Mouse (Mus musculus): ENCODE data around the gene Wipi1. TPM values are rescaled to one million over a fixed set of nuclear protein-coding genes. Genes with fewer than 3 reads are reported as not detected.
"Not testable (repeated sequence)": the region's sequence is repeated elsewhere in the genome, so short reads cannot be mapped to it uniquely, and the experiment has no call there.

Wipi1 gene
- polyA plus RNA-seq (2016; fragmentation: Nextera tagmentation; extraction: Ambion mirVana), result 40.6 and 41.0 TPM in 2 replicates

GRCm38 (mm10) chr11:109611303-109612149 lies at the start of gene Wipi1:
TSS of gene Wipi1 (minus strand) at chr11:109611967.
- 1% methylated on average over 57 of the region's 58 CpGs for WGBS
- peak; percentile 96 for ATAC-seq (ENCODE audit: insufficient number of reproducible peaks, insufficient read depth, low FRiP score, low TSS enrichment, low read depth)
- peak within 1 kb of the TSS; percentile 80 for H3K4me2 ChIP-seq

GRCm38 (mm10) chr11:109660526-109660925 lies 48.8 kb upstream of the Wipi1 start:
- H3K36me3 ChIP-seq, result peaks cover 95% of the 10 kb centered on the region
- 94% methylated on average over 8 of the region's 8 CpGs for WGBS
- H3K27ac ChIP-seq; H3K4me1 ChIP-seq (replicated peaks); H3K9me3 ChIP-seq; H3K4me3 ChIP-seq (replicated peaks); H3K9ac ChIP-seq (replicated peaks); H3K4me2 ChIP-seq; H3K27me3 ChIP-seq; ATAC-seq (ENCODE audit: insufficient number of reproducible peaks, insufficient read depth, low FRiP score, low TSS enrichment, low read depth): not testable (repeated sequence)

More at GRCm38 (mm10) chr11:109611303-109612149, at the start of gene Wipi1:
- Histone ChIP-seq H3K9ac (replicated peaks) (peak within 1 kb of the TSS; percentile 78), H3K36me3 (no peaks in the 10 kb centered on the region), H3K27ac (peak within 1 kb of the TSS; percentile 87), H3K4me1 (replicated peaks) (peaks cover 14% of the 10 kb centered on the region), H3K4me3 (replicated peaks) (peak within 1 kb of the TSS; percentile 79), H3K27me3 (no peaks in the 10 kb centered on the region), H3K9me3 (no peaks in the 10 kb centered on the region)

- H3K27me3 ChIP-seq, result no peaks in the 10 kb centered on the region
- no peak overlapping the region for H3K27ac ChIP-seq
- H3K9me3 ChIP-seq, result no peaks in the 10 kb centered on the region
- no peak overlapping the region for H3K9ac ChIP-seq (replicated peaks)
- WGBS, result 90% methylated on average over 7 of the region's 7 CpGs
- no peak overlapping the region for H3K4me2 ChIP-seq
- ATAC-seq (ENCODE audit: insufficient number of reproducible peaks, insufficient read depth, low FRiP score, low TSS enrichment, low read depth), result no peak
- H3K4me1 ChIP-seq (replicated peaks), result peaks cover 19% of the 10 kb centered on the region
- no peak overlapping the region for H3K4me3 ChIP-seq (replicated peaks)
- H3K36me3 ChIP-seq, result peaks cover 78% of the 10 kb centered on the region
Measured at GRCm38 (mm10) chr11:109656232-109656631, 44.5 kb upstream of the Wipi1 start.

- WGBS, result 87% methylated on average over 6 of the region's 6 CpGs
- Histone ChIP-seq H3K27me3 (no peaks in the 10 kb centered on the region), H3K4me2 (no peak overlapping the region), H3K4me1 (replicated peaks) (peaks cover 24% of the 10 kb centered on the region), H3K36me3 (peaks cover 61% of the 10 kb centered on the region), H3K4me3 (replicated peaks) (no peak overlapping the region), H3K9me3 (no peaks in the 10 kb centered on the region), H3K9ac (replicated peaks) (no peak overlapping the region), H3K27ac (no peak overlapping the region)
- ATAC-seq (ENCODE audit: insufficient number of reproducible peaks, insufficient read depth, low FRiP score, low TSS enrichment, low read depth), result no peak
Measured at GRCm38 (mm10) chr11:109654581-109654980, 42.8 kb upstream of the Wipi1 start.

GRCm38 (mm10) chr11:109653201-109653600 lies 41.4 kb upstream of the Wipi1 start:
- H3K4me1 ChIP-seq (replicated peaks), result peaks cover 31% of the 10 kb centered on the region
- H3K27ac ChIP-seq, result no peak overlapping the region
- peaks cover 50% of the 10 kb centered on the region for H3K36me3 ChIP-seq
- H3K4me2 ChIP-seq, result peak overlapping the region; percentile 91
- H3K27me3 ChIP-seq, result peaks cover 4% of the 10 kb centered on the region; the same call in 1 of the 2 replicates
- H3K9ac ChIP-seq (replicated peaks), result no peak overlapping the region
- no peak overlapping the region; the same call in 1 of the 2 replicates for H3K4me3 ChIP-seq (replicated peaks)
- no peak for ATAC-seq (ENCODE audit: insufficient number of reproducible peaks, insufficient read depth, low FRiP score, low TSS enrichment, low read depth)
- no peaks in the 10 kb centered on the region for H3K9me3 ChIP-seq
- 81% methylated on average over 8 of the region's 8 CpGs for WGBS

- Histone ChIP-seq H3K4me1 (replicated peaks) (peaks cover 31% of the 10 kb centered on the region), H3K4me2 (peak overlapping the region; percentile 91), H3K36me3 (peaks cover 43% of the 10 kb centered on the region), H3K4me3 (replicated peaks) (peak overlapping the region; percentile 80), H3K27me3 (peaks cover 4% of the 10 kb centered on the region; the same call in 1 of the 2 replicates), H3K9me3 (no peaks in the 10 kb centered on the region), H3K27ac (no peak overlapping the region), H3K9ac (replicated peaks) (0 out of 2 replicates have a peak overlapping the region, but pooled peaks have one; percentile 3)
- WGBS, result 76% methylated on average over 6 of the region's 6 CpGs
- no peak for ATAC-seq (ENCODE audit: insufficient number of reproducible peaks, insufficient read depth, low FRiP score, low TSS enrichment, low read depth)
Measured at GRCm38 (mm10) chr11:109652505-109652904, 40.7 kb upstream of the Wipi1 start.

- Histone ChIP-seq H3K4me1 (replicated peaks) (peaks cover 31% of the 10 kb centered on the region), H3K9me3 (no peaks in the 10 kb centered on the region), H3K27me3 (peaks cover 4% of the 10 kb centered on the region; the same call in 1 of the 2 replicates), H3K36me3 (peaks cover 34% of the 10 kb centered on the region), H3K4me2 (peak overlapping the region; percentile 91), H3K9ac (replicated peaks) (peak overlapping the region; percentile 97), H3K27ac (peak overlapping the region; percentile 96), H3K4me3 (replicated peaks) (peak overlapping the region; percentile 80)
- ATAC-seq (ENCODE audit: insufficient number of reproducible peaks, insufficient read depth, low FRiP score, low TSS enrichment, low read depth), result peak; percentile 7; the same call in 1 of the 2 replicates
- WGBS, result 2% methylated on average over 21 of the region's 21 CpGs
Measured at GRCm38 (mm10) chr11:109651566-109652024, 39.8 kb upstream of the Wipi1 start.

- peaks cover 4% of the 10 kb centered on the region; the same call in 1 of the 2 replicates for H3K27me3 ChIP-seq
- under 1% methylated on average over 73 of the region's 90 CpGs for WGBS
- peak overlapping the region; percentile 80 for H3K4me3 ChIP-seq (replicated peaks)
- peak overlapping the region; percentile 96 for H3K27ac ChIP-seq
- H3K4me2 ChIP-seq, result peak overlapping the region; percentile 91
- no peaks in the 10 kb centered on the region for H3K9me3 ChIP-seq
- H3K36me3 ChIP-seq, result peaks cover 28% of the 10 kb centered on the region
- ATAC-seq (ENCODE audit: insufficient number of reproducible peaks, insufficient read depth, low FRiP score, low TSS enrichment, low read depth), result peak; percentile 93
- H3K4me1 ChIP-seq (replicated peaks), result peaks cover 31% of the 10 kb centered on the region
- peak overlapping the region; percentile 97 for H3K9ac ChIP-seq (replicated peaks)
Measured at GRCm38 (mm10) chr11:109650788-109651565, 39.2 kb upstream of the Wipi1 start.

GRCm38 (mm10) chr11:109649975-109650701 lies 38.4 kb upstream of the Wipi1 start:
- Histone ChIP-seq H3K27ac (peak overlapping the region; percentile 96), H3K36me3 (peaks cover 20% of the 10 kb centered on the region), H3K27me3 (peaks cover 4% of the 10 kb centered on the region; the same call in 1 of the 2 replicates), H3K4me1 (replicated peaks) (peaks cover 31% of the 10 kb centered on the region), H3K9ac (replicated peaks) (peak overlapping the region; percentile 97), H3K4me3 (replicated peaks) (peak overlapping the region; percentile 80), H3K9me3 (no peaks in the 10 kb centered on the region), H3K4me2 (peak overlapping the region; percentile 91)
- ATAC-seq (ENCODE audit: insufficient number of reproducible peaks, insufficient read depth, low FRiP score, low TSS enrichment, low read depth), result peak; percentile 74
- whole genome bisulfite sequencing, result 3% methylated on average over 31 of the region's 31 CpGs

GRCm38 (mm10) chr11:109649206-109649605 lies 37.4 kb upstream of the Wipi1 start, which contains the start of gene Prkar1a:
TSS of gene Prkar1a (plus strand) at chr11:109649405.
- H3K27ac ChIP-seq, result peak within 1 kb of the TSS; percentile 96
- no peaks in the 10 kb centered on the region for H3K9me3 ChIP-seq
- H3K4me2 ChIP-seq, result peak within 1 kb of the TSS; percentile 91
- no peak for ATAC-seq (ENCODE audit: insufficient number of reproducible peaks, insufficient read depth, low FRiP score, low TSS enrichment, low read depth)
- peak within 1 kb of the TSS; percentile 97 for H3K9ac ChIP-seq (replicated peaks)
- WGBS, result 43% methylated on average over 8 of the region's 8 CpGs
- peaks cover 10% of the 10 kb centered on the region for H3K36me3 ChIP-seq
- peak within 1 kb of the TSS; percentile 80 for H3K4me3 ChIP-seq (replicated peaks)
- H3K4me1 ChIP-seq (replicated peaks), result peaks cover 31% of the 10 kb centered on the region
- H3K27me3 ChIP-seq, result peaks cover 4% of the 10 kb centered on the region; the same call in 1 of the 2 replicates

All from limb, embryonic 12.5 days (tissue).